Mouse (Mus musculus) limb, embryonic 12.5 days (tissue): Measurements from ENCODE around the gene Parva. TPM values are rescaled to one million over a fixed set of nuclear protein-coding genes. Genes with fewer than 3 reads are reported as not detected.

Experiments used
- ATAC-seq: fragments of 200-750 bp; cut with Nextera tagmentation; 2 replicates; pipeline ENCODE4 v1.8.0; 2017; ENCODE audit warnings: low read depth, moderate TSS enrichment; ENCODE audit not compliant: insufficient number of reproducible peaks, insufficient read depth, low FRiP score, low TSS enrichment
- H3K27ac ChIP-seq: fragments of 300-500 bp; sonication (generic); 2 replicates; pipeline ENCODE4 v1.5.1; 2016; ENCODE audit warnings: mild to moderate bottlenecking, moderate library complexity
- H3K27me3 ChIP-seq: fragments of 300-500 bp; sonication (generic); 2 replicates; pipeline ENCODE4 v1.6.1; 2016; ENCODE audit warnings: mild to moderate bottlenecking, moderate library complexity
- H3K36me3 ChIP-seq: fragments of 300-500 bp; sonication (generic); 2 replicates; pipeline ENCODE4 v1.6.1; 2016; ENCODE audit warnings: mild to moderate bottlenecking, moderate library complexity
- H3K4me1 ChIP-seq: fragments of 300-500 bp; sonication (generic); replicated peaks from 2 replicates; pipeline ENCODE4 v1.6.1; 2016
- H3K4me2 ChIP-seq: fragments of 300-500 bp; sonication (generic); 2 replicates; pipeline ENCODE4 v1.6.1; 2016; ENCODE audit warnings: mild to moderate bottlenecking, moderate library complexity
- H3K4me3 ChIP-seq: fragments of 300-500 bp; sonication (generic); replicated peaks from 2 replicates; pipeline ENCODE4 v1.5.1; 2016; ENCODE audit warnings: mild to moderate bottlenecking
- H3K9ac ChIP-seq: fragments of 300-500 bp; sonication (generic); replicated peaks from 2 replicates; pipeline ENCODE4 v1.6.1; 2016; ENCODE audit warnings: mild to moderate bottlenecking, moderate library complexity
- H3K9me3 ChIP-seq: fragments of 300-500 bp; sonication (generic); 2 replicates; pipeline ENCODE4 v1.6.1; 2016; ENCODE audit warnings: mild to moderate bottlenecking, moderate library complexity
- WGBS: fragments of 180-500 bp; shearing (Covaris S2); methylation state at CpG from one replicate; pipeline ENCODE4 v1.1.7; 2016; 5-methylcytosine and 5-hydroxymethylcytosine counted together
- polyA plus RNA-seq: library from polyadenylated mRNA; unstranded; fragments of >200 nt; fragmentation: Nextera tagmentation; extraction: Ambion mirVana; gene quantifications from 2 replicates; pipeline ENCODE4 v1.2.1, GENCODE M21; 2016

Gene Parva
- 82.7 and 92.5 TPM in 2 replicates for polyA plus RNA-seq

- Histone ChIP-seq H3K4me1 (peaks cover 21% of the 10 kb centered on the region), H3K27ac (peak within 1 kb of the TSS; percentile 94), H3K36me3 (no peaks in the 10 kb centered on the region), H3K27me3 (no peaks in the 10 kb centered on the region), H3K4me3 (peak within 1 kb of the TSS; percentile 63), H3K4me2 (peak within 1 kb of the TSS; percentile 77), H3K9me3 (peaks cover 3% of the 10 kb centered on the region; the same call in 1 of the 2 replicates), H3K9ac (peak within 1 kb of the TSS; percentile 83)
- peak; percentile 60 for ATAC-seq
- 1% methylated on average over 49 of the region's 49 CpGs for WGBS
Measured at GRCm38 (mm10) chr7:112427357-112428157, at the start of gene Parva. Gene Parva, plus strand, starts transcription at chr7:112427505.

DNA sequence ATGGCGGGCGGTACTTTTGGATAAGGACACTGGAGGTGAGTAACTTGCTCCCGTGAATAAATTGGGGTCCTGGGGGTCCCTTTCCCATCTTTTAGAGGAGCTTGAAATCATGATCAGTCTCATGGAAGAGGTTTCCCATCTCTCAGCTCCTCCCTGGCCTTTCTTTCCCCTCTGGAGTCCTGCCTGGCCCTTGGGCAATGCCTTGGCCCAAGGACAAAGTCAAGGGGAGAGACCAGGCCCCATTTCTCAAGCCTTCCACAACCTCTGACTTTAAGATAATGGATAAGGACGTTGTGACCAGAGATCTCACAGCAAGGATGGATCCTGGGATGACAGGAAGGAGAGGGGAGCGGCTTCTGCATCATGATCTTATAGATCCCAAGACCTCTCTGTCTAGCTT lies 49.2 kb upstream of the Parva start:
- Histone ChIP-seq H3K4me2 (no peak overlapping the region), H3K9me3 (no peaks in the 10 kb centered on the region), H3K27ac (no peak overlapping the region), H3K9ac (no peak overlapping the region), H3K27me3 (no peaks in the 10 kb centered on the region), H3K36me3 (no peaks in the 10 kb centered on the region), H3K4me1 (peaks cover 6% of the 10 kb centered on the region), H3K4me3 (no peak overlapping the region)
- ATAC-seq: no peak
- 85% methylated on average over 5 of the region's 5 CpGs for WGBS

GRCm38 (mm10) chr7:112378476-112378875 lies 48.8 kb upstream of the Parva start:
- no peak overlapping the region for H3K4me2 ChIP-seq
- 85% methylated on average over 5 of the region's 5 CpGs for WGBS
- H3K9me3 ChIP-seq: no peaks in the 10 kb centered on the region
- no peak overlapping the region for H3K27ac ChIP-seq
- H3K9ac ChIP-seq: no peak overlapping the region
- no peaks in the 10 kb centered on the region for H3K36me3 ChIP-seq
- H3K4me1 ChIP-seq: peaks cover 6% of the 10 kb centered on the region
- no peak for ATAC-seq
- H3K4me3 ChIP-seq: no peak overlapping the region
- H3K27me3 ChIP-seq: no peaks in the 10 kb centered on the region

DNA sequence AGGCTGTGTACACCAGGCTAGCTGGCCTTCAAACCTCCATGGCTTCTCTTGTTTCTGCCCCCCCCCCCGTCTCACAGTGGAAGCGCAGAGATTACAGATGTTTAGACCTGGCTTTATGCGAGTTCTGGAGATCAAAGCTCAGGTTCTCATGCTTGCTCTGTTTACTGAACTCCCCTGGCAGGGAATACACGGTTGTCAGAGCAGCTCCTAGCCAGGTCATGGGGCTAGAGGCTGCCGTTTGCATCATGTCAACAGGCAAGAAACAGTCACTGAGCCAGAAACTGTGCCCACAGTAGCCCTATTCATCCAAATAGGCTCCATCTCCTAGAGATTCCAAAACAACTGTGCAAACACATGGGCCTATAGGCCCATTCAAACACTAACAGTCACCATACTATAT lies 40.8 kb upstream of the Parva start:
- Histone ChIP-seq H3K4me3 (no peak overlapping the region), H3K9me3 (no peaks in the 10 kb centered on the region), H3K4me2 (no peak overlapping the region), H3K4me1 (peaks cover 34% of the 10 kb centered on the region), H3K27me3 (no peaks in the 10 kb centered on the region), H3K27ac (no peak overlapping the region), H3K9ac (no peak overlapping the region), H3K36me3 (no peaks in the 10 kb centered on the region)
- WGBS: 59% methylated on average over 5 of the region's 5 CpGs
- ATAC-seq: no peak

DNA sequence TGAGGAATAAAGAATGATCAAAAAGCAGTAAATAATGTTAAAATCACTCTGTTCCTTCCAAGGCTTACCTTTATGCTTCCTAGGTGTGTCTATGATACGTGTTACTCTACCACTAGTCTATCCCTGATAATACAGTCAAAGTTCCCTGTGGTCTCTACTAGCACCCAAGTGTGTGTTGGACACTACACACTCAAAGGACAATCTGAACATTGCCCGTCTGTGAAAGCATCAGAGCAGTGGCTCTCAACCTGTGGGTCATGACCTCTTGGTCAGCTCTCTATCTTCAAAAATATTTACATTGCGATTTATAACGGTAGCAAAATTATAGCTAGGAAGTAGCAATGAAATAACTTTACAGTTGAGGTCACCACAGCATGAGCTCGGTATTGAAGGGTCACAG lies 39.4 kb upstream of the Parva start:
- H3K4me2 ChIP-seq: no peak overlapping the region
- no peaks in the 10 kb centered on the region for H3K36me3 ChIP-seq
- H3K4me3 ChIP-seq: no peak overlapping the region
- H3K27me3 ChIP-seq: no peaks in the 10 kb centered on the region
- WGBS: 86% methylated on average over 5 of the region's 5 CpGs
- H3K9ac ChIP-seq: no peak overlapping the region
- no peaks in the 10 kb centered on the region for H3K9me3 ChIP-seq
- peaks cover 47% of the 10 kb centered on the region for H3K4me1 ChIP-seq
- no peak overlapping the region for H3K27ac ChIP-seq
- no peak for ATAC-seq

- Histone ChIP-seq H3K9me3 (no peaks in the 10 kb centered on the region), H3K9ac (no peak overlapping the region), H3K27me3 (no peaks in the 10 kb centered on the region)
Measured at GRCm38 (mm10) chr7:112388363-112388875, 38.9 kb upstream of the Parva start.

GRCm38 (mm10) chr7:112389611-112390251 lies 37.6 kb upstream of the Parva start:
- Histone ChIP-seq H3K27me3 (no peaks in the 10 kb centered on the region), H3K27ac (peak overlapping the region; percentile 88), H3K4me1 (peaks cover 54% of the 10 kb centered on the region), H3K4me3 (no peak overlapping the region), H3K9me3 (no peaks in the 10 kb centered on the region), H3K4me2 (peak overlapping the region; percentile 42), H3K9ac (no peak overlapping the region), H3K36me3 (no peaks in the 10 kb centered on the region)
- 27% methylated on average over 6 of the region's 6 CpGs for WGBS
- no peak for ATAC-seq

More at GRCm38 (mm10) chr7:112388363-112388875, 38.9 kb upstream of the Parva start:
- no peaks in the 10 kb centered on the region for H3K36me3 ChIP-seq
- WGBS: 84% methylated on average over 5 of the region's 5 CpGs
- no peak for ATAC-seq
- H3K4me3 ChIP-seq: no peak overlapping the region
- H3K4me1 ChIP-seq: peaks cover 49% of the 10 kb centered on the region
- no peak overlapping the region for H3K27ac ChIP-seq
- H3K4me2 ChIP-seq: no peak overlapping the region

DNA sequence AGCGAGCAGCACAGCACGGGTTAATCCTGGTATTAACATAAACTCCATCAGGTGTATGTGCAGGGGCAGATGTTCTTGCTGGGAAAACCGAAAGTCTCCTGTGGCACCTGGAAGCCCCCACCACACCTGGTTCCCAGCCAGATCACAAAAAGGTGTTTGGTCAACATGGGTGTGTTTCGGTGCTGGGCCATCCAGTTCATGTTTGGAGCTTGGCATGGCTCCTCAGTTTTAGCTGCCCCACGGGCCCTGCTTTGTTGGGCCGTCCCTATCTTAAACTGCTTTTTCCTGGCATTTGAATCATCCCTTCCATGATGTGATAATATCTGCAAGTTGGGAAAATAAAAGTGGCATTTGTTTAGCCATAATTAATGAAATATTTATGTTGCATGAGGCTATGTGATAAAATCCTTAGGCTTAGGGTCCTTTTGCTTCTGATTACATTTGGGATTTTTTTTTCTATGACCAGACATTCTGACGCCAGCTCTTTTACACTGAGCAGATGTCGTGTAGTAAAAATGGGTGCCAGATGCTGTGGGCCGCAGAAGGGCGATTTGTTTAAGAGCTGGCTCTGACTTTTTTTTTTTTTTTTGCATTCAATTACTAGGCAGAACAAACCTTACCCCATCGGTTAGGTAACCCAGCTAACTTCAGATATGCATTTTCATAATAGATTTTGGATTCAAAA lies 36.9 kb upstream of the Parva start:
- H3K4me2 ChIP-seq: peak overlapping the region; percentile 42
- no peak overlapping the region for H3K9ac ChIP-seq
- H3K4me1 ChIP-seq: peaks cover 55% of the 10 kb centered on the region

GRCm38 (mm10) chr7:112390937-112391605 lies 36.2 kb upstream of the Parva start:
- peak overlapping the region; percentile 88 for H3K27ac ChIP-seq
- no peaks in the 10 kb centered on the region for H3K36me3 ChIP-seq
- no peak overlapping the region for H3K4me3 ChIP-seq
- H3K9ac ChIP-seq: no peak overlapping the region
- H3K9me3 ChIP-seq: no peaks in the 10 kb centered on the region
- peak overlapping the region; percentile 42 for H3K4me2 ChIP-seq
- peak; percentile 61; the same call in 1 of the 2 replicates for ATAC-seq
- WGBS: 18% methylated on average over 6 of the region's 6 CpGs
- peaks cover 61% of the 10 kb centered on the region for H3K4me1 ChIP-seq
- no peaks in the 10 kb centered on the region for H3K27me3 ChIP-seq

More for the DNA sequence above, 36.9 kb upstream of the Parva start:
- Histone ChIP-seq H3K36me3 (no peaks in the 10 kb centered on the region), H3K27ac (peak overlapping the region; percentile 88), H3K27me3 (no peaks in the 10 kb centered on the region), H3K9me3 (no peaks in the 10 kb centered on the region), H3K4me3 (no peak overlapping the region)
- WGBS: 5% methylated on average over 11 of the region's 11 CpGs
- ATAC-seq: peak; percentile 67; the same call in 1 of the 2 replicates

GRCm38 (mm10) chr7:112397786-112398185 lies 29.5 kb upstream of the Parva start:
- Histone ChIP-seq H3K9me3 (no peaks in the 10 kb centered on the region), H3K4me3 (no peak overlapping the region), H3K4me2 (no peak overlapping the region), H3K27ac (no peak overlapping the region), H3K36me3 (no peaks in the 10 kb centered on the region), H3K9ac (no peak overlapping the region), H3K27me3 (0 out of 2 replicates have a peak, but pooled peaks cover 5% of the 10 kb centered on the region), H3K4me1 (peaks cover 23% of the 10 kb centered on the region)
- 93% methylated on average over 3 of the region's 3 CpGs for WGBS
- no peak for ATAC-seq
